Mouse (Mus musculus): ENCODE results near the gene Tmem198. TPM values are rescaled to one million over a fixed set of nuclear protein-coding genes. Genes with fewer than 3 reads are reported as not detected.

The Tmem198 gene
- polyA plus RNA-seq (2012; ENCODE audit: low replicate concordance): 1.3 and 5.1 TPM in 2 replicates

DNA sequence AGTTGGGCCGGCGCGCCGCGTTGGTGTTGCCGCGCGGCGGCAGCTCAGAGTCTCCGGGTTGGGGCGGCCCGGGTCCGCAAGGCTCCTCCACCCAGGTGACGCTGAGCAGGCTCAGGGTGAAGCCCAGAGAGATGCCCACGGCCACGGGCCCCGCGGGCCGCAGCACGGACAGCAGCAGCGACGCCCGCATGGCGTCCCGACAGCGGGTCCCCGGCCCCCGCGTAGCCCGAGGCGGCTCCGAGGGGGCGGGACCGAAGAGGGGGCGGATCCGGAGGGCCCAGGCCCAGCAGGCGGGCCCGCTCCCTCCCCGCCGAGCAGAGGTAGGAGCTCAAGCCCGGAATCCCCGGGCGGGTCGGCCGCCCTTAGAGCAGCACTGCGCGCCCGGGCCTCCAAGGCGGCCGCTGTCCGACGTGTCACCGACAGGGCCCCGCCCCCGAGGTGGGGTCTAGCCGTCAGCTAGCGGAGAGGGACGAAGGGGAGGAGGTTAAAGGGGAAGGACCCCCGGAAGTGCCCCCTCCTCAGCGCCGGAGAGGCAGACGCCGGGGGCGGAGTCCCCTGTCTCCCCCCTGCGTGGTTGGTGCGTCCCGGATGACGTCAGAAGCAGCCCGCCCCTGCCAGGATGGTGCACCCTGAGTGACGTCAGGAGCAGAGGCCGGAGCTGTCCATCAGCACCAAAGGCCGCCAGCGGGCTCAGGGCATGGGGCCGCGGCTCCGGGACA is at the start of gene Tmem198, which contains the start of gene Chpf:
Gene Tmem198 (plus strand): TSS at position 617 of the 719 bp plus-strand sequence.
Gene Chpf (minus strand): TSS at position 392 of the 719 bp plus-strand sequence.

DNA sequence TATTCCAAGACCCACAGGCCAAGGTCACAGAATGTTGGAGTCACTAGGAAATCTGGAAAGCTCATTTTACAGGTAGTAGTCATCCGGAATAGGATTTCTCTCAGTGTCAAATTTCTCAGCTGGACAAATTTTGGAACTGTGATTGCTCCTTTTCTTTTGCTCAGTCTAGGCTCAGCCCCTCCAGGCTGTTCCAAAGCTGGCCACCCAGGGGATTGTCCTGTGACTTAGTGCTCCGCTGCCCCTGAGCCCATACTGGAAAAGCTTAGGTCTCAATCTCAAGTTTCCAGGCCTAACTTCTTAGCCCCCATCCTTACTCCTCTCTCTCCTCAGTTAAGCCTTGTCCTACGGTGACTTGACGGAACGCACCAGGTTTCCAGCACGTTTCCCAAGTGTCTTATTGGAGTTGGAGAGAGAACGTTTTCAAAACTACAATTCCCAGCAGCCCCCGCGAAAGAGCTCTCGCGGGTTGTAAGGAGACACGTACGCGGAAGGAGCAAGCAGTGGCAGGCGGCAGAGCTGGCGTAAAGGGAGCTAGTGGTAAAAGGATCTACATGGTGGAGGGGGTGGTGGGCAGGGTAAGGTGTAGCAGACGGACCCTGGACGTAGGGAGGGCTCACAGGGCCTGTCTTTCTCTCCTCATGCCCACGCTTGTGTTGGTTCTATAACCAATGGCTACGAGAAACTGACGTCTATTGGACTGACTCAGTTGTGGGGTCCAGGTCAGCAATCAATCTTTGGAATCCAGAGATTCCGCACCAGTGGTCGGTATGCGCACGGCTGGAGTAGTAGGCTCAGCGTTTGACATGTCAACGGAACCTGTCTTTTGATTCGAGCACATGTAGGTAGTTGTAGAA is 43.6 kb upstream of the Tmem198 start, which contains the start of gene Gmppa:
Gene Gmppa (plus strand): TSS at position 456 of the 854 bp plus-strand sequence.

DNA sequence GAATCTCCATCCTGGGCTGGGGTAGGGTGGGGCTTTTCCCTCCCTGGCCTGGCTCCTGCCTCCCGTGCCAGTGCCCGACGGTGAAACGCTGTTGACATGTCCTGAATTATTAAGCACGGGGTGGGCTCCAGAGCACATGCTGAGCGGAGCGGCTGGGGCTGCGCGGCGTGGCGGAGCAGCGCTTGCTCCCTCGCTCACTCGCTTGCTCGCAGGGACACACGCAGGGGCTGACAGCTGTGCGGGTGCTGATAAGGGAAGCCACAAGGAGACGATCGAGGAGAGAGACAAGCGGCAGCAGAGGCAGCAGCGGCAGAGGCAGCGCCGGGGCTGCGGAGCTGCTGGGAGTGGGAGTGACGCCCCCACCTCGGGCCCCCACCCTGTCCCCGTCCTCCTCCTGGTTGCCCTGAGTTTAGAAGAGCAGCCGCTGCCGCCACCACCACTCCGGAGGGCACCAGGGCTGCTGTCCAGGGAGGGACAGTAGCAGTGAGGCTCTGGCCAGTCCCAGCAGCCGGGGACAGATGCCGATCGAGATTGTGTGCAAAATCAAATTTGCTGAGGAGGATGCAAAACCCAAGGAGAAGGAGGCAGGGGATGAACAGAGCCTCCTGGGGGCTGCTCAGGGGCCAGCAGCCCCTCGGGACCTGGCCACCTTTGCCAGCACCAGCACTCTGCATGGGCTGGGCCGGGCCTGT is 28.9 kb upstream of the Tmem198 start, which contains the start of gene Asic4:
Gene Asic4 (plus strand): TSS at position 123 of the 692 bp plus-strand sequence.

DNA sequence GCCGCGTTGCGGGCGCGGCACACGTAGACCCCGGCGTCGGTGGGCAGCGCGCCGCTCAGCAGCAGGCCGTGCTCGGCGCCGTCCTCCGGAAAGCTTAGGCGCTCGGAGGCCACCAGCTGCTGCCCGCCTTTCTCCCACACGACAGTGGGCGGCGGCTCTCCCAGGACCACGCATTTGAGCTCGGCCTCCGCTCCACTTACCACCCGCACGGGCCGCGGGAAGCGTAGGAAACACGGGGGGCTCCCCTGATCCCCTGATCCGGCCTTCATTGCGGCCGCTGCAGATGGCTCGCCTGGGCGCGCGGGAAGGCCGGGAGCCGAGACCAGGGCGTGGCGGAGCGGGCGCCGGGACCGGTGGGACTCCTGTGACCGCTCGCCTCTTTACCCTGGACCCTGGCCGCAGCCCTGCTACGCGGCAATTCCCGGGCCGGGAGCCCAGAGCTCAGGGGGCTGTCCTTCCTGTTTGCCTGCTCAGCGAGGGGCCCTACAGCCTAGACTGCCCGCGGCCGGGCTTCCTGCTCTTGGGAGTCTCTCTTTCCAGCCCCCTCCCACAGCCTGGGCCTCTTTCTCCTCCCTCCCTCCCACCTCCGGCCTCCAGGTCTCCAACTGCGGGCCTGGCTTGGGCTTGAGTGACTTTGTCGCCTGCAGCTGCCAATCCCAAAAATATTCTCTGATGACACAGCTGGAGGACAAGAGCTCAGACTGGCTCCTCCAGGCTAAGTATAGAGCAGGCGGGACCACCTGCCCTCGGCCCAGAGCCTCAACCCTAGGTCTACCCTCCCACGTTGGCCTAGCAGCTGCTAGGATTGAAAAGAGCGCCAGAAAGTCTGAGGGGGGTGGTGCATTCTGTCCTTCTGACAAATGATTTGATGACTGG is 26.9 kb downstream of the Tmem198 start, which contains the start of gene Obsl1:
Gene Obsl1 (minus strand): TSS at position 497 of the 876 bp plus-strand sequence.

DNA sequence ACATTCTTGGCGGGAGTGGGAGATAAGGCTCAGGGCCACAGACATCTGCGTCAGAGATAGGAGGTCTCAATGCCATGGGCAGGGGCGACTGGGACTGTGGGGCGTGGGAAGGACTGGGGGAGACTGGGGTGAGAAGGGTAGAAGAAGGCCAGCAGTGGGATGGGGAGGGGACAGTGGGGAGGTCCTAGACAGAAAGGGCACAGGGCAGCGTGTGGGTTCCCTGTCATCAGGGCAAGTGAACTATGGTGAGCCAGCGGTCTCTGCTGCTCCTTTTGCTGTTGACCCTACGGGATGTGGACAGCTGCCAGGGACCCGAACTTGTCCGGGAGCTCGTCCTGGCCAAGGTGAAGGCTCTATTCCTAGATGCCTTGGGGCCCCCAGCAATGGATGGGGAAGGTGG is 27.7 kb downstream of the Tmem198 start, which contains the start of gene Inha:
Gene Inha (plus strand): TSS at position 72 of the 400 bp plus-strand sequence.

DNA sequence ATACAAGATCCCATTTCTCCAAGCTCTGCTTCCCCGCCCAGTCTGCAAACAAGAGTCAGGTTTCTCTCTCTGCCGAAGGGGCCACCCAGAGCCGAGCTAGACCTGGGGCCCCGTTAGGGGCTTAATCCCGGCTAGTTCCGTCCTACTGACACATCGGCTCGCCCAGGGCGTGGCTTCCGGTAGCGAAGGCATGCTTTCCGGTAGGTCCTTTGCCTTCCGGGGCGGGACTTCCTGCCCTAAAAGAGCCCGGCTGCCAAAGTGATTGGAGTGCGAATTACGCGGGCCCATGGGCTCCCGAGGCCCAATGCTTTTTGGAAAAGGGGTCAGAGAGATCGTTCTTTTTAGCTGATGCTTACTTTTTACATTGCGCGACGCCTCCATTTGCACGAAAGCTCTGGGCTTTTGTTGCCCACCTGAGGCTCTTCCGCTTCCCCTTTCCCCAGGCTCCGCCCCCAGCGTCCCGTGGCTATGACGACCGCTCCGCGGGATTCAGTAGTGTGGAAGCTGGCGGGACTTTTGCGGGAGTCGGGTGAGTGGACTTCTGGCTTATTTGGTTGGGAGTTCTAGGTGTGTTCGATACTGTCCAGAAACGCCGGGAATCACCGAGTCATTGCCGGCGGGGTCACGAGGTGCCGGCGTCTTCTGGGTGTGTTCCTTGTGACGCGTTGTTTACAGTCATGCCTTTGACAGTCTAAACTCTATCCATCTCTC is 42.1 kb downstream of the Tmem198 start, which contains the start of gene Stk11ip:
Gene Stk11ip (plus strand): TSS at position 209 of the 711 bp plus-strand sequence.

Other genes starting within 250 kb of the Tmem198 start
- not detected in 2 replicates for gene A630095N17Rik, start 247.4 kb upstream of the Tmem198 start, polyA plus RNA-seq (2012; ENCODE audit: low replicate concordance)
- gene Dnajb2, start 243.1 kb upstream of the Tmem198 start, polyA plus RNA-seq (2012; ENCODE audit: low replicate concordance): 27.3 and 57.8 TPM in 2 replicates
- 0.21 and 0.60 TPM in 2 replicates for gene Ptprn, start 215.0 kb upstream of the Tmem198 start, polyA plus RNA-seq (2012; ENCODE audit: low replicate concordance)
- gene Resp18, start 201.1 kb upstream of the Tmem198 start, polyA plus RNA-seq (2012; ENCODE audit: low replicate concordance): not detected in 2 replicates
- gene Dnpep, start 161.5 kb upstream of the Tmem198 start, polyA plus RNA-seq (2012; ENCODE audit: low replicate concordance): 26.7 and 71.9 TPM in 2 replicates
- gene Des, start 119.2 kb upstream of the Tmem198 start, polyA plus RNA-seq (2012; ENCODE audit: low replicate concordance): 3.6 and 7.7 TPM in 2 replicates
- 3.2 and 3.5 TPM in 2 replicates for gene Speg, start 104.2 kb upstream of the Tmem198 start, polyA plus RNA-seq (2012; ENCODE audit: low replicate concordance)
- gene Gmppa, start 43.6 kb upstream of the Tmem198 start, polyA plus RNA-seq (2012; ENCODE audit: low replicate concordance): 103 and 189 TPM in 2 replicates
- 0.25 TPM in 1 of 2 replicates, not detected in the other for gene Asic4, start 29.1 kb upstream of the Tmem198 start, polyA plus RNA-seq (2012; ENCODE audit: low replicate concordance)
- 39.4 and 46.1 TPM in 2 replicates for gene Chpf, start 225 bp upstream of the Tmem198 start, polyA plus RNA-seq (2012; ENCODE audit: low replicate concordance)
- gene Obsl1, start 26.9 kb downstream of the Tmem198 start, polyA plus RNA-seq (2012; ENCODE audit: low replicate concordance): 0.25 and 0.72 TPM in 2 replicates
- 0.16 TPM in 1 of 2 replicates, not detected in the other for gene Inha, start 27.5 kb downstream of the Tmem198 start, polyA plus RNA-seq (2012; ENCODE audit: low replicate concordance)
- 57.1 and 87.0 TPM in 2 replicates for gene Stk11ip, start 42.0 kb downstream of the Tmem198 start, polyA plus RNA-seq (2012; ENCODE audit: low replicate concordance)
- 0.60 and 0.76 TPM in 2 replicates for gene Slc4a3, start 66.7 kb downstream of the Tmem198 start, polyA plus RNA-seq (2012; ENCODE audit: low replicate concordance)

All from leukemia stem cell, adult 10-12 weeks (primary cell).